Mouse (Mus musculus): ENCODE results near the gene Dync1i2. TPM values are rescaled to one million over a fixed set of nuclear protein-coding genes. Genes with fewer than 3 reads are reported as not detected.

The Dync1i2 gene
- 175 and 190 TPM in 2 replicates for polyA plus RNA-seq (2015; fragmentation: Nextera tagmentation; extraction: Ambion mirVana)

DNA sequence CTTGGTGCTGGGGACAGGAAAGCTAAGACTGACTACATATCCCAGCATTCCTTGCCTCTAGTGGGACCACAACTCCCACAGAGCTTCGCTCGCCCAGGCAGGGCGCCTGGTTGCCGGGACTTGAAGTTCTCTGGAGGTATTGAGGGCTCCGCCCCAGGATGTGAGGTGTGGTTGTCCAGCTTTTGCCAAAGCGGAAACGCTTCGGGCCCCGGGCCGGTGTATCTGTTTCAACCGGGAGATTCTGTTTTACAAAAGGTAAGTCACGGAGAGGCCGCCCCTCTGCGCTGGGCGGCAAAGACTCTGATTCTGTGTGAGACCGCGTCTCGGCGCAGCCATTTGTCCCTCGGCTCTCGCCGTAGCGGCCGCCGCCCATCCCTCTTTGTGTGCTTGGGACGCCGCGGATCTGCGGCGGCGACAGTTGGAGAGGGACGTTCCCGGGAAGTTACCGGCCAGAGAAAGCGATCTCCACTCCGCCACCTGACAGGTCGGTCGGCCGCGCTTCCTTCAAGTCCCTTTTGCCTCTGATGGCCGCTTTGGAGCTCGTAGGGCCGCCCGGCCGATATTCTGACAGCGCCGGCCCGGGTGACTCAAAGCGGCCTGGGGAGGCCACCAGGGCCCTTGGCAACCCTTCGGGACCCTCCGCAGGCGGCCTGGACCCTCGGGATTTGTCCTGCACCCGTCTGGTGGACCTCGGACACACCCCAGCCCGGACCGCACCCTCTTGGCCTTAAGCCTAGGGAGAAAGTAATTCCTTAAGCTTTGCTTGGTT lies at the start of gene Dync1i2:
Gene Dync1i2, plus strand, starts transcription at position 116 of the 769 bp plus-strand sequence.
- peak within 1 kb of the TSS; percentile 88 for H3K27ac ChIP-seq (replicated peaks)
- no peaks in the 10 kb centered on the region for H3K27me3 ChIP-seq
- peak; percentile 100 for ATAC-seq (replicated peaks)
- no peaks in the 10 kb centered on the region for H3K9me3 ChIP-seq
- H3K4me2 ChIP-seq (replicated peaks): peak within 1 kb of the TSS; percentile 54
- peaks cover 8% of the 10 kb centered on the region for H3K36me3 ChIP-seq
- peak within 1 kb of the TSS; percentile 84 for H3K9ac ChIP-seq (replicated peaks)
- peaks cover 21% of the 10 kb centered on the region for H3K4me1 ChIP-seq
- H3K4me3 ChIP-seq: peak within 1 kb of the TSS; percentile 62
- WGBS: under 1% methylated on average over 57 of the region's 57 CpGs

DNA sequence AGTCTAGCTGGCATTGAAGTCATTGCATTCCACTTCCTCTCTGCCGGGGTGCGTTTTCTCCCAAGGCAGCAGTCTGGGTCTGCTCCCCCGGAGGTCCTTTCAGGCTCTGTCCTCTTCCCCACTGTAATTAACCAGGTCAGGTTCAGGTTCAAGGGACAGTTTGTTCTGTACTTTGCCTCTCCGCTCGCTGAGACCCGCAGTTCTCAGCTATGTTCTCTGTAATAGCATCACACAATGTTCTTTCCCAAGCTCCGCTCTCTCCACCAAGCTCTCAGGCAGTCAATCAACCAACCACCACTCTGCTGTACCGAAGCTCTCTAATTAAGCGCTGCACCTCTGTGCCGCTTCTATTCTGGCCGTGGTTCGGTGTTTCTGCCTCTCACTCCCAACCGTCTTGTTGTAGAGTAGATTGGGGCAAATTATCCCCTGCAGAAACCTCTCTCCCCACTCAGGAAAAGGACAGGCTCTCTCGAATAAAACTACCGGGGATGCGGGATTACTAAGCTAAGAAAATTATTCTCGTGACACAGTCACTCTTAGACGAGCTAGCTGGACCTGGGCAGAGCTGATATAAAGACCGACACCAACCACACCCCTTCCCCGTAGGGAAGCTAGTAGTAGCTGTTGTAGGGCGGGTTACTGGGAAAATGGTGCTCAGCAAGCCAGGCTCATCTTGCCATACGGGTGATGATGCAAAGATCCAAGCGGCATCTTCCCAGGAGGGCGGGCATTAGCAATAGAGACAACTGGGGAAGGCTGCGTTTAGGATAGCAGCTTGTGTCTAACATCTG lies 48.5 kb upstream of the Dync1i2 start:
- Histone ChIP-seq H3K27me3 (no peaks in the 10 kb centered on the region), H3K9me3 (no peaks in the 10 kb centered on the region), H3K4me1 (peaks cover 22% of the 10 kb centered on the region), H3K9ac (replicated peaks) (no peak overlapping the region), H3K27ac (replicated peaks) (no peak overlapping the region), H3K4me2 (replicated peaks) (no peak overlapping the region), H3K36me3 (no peaks in the 10 kb centered on the region), H3K4me3 (no peak overlapping the region)
- ATAC-seq (replicated peaks): no peak
- 76% methylated on average over 25 of the region's 25 CpGs for WGBS

DNA sequence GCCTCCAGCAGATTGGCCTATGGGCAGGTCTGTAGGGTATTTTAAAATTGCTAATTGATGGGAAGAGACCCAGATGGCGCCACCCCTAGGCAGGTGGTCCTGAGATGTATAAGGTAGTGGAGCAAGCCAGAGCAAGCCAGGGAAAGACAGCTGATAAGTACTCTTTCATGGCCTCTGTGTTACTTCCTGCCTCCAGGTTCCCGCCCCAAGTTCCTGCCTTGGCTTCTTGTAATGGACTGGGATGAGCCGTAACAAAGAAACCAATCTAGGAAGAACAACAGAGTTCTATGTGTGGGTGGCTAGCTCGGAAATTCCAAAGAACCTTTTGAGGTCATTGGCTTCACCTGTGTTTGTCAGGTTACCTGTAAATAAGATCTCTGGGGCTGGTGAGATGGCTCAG lies 44.3 kb upstream of the Dync1i2 start:
- Histone ChIP-seq H3K36me3 (no peaks in the 10 kb centered on the region), H3K27me3 (no peaks in the 10 kb centered on the region), H3K9ac (replicated peaks) (no peak overlapping the region), H3K4me1 (peaks cover 15% of the 10 kb centered on the region; the same call in 1 of the 2 replicates), H3K27ac (replicated peaks) (no peak overlapping the region), H3K4me3 (no peak overlapping the region), H3K4me2 (replicated peaks) (no peak overlapping the region), H3K9me3 (no peaks in the 10 kb centered on the region)
- 85% methylated on average over 4 of the region's 4 CpGs for WGBS
- no peak for ATAC-seq (replicated peaks)

DNA sequence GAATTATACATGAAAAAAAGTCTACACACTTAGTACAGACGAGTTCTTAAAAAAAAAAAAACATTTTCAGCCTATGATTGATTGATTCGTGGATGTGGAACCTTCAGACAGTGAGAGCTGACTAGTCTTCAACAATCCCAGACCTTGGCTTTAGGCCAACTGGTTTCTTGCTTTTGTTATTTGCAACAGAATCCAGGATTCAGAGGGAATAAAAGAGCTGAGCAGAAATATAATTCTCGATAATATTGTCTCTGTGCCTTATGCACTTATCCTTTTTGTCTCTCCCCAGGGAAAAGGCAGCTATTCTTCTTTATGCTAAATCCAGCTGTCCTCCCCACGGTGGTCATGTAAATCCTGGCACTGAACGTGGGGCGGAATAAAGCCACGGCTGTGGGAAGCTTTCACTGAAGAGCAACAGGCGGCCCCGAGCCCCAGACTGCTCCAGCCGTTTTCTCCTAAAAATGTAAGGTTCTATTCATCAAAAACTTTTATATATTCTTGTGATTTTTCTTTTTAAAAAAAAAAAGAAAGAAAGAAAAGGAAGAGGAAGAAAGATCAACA lies 43.0 kb upstream of the Dync1i2 start:
- ATAC-seq (replicated peaks): no peak
- Histone ChIP-seq H3K4me1 (peaks cover 8% of the 10 kb centered on the region; the same call in 1 of the 2 replicates), H3K9me3 (no peaks in the 10 kb centered on the region), H3K4me3 (no peak overlapping the region), H3K36me3 (no peaks in the 10 kb centered on the region), H3K4me2 (replicated peaks) (no peak overlapping the region), H3K27ac (replicated peaks) (peak overlapping the region; percentile 29; the same call in 1 of the 2 replicates), H3K9ac (replicated peaks) (no peak overlapping the region), H3K27me3 (no peaks in the 10 kb centered on the region)
- WGBS: 13% methylated on average over 10 of the region's 10 CpGs

DNA sequence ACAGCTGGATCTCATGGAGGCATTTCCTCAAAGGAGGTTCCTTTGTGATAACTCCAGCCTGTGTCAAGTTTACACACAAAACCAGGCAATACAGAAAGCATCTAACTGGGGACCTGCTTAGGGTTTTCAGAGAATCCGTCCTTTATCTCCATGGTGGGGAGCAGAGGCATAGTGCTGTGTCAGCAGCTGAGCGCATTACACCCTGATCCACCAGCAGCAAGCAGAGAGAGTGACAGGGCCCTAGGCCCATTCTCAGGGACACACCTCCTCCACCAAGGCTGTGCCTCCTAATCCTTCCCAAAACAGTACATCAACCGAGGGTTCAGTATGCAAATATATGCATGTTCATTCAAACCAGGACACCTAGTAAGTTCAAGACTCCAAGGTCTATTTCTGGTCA lies 38.5 kb upstream of the Dync1i2 start:
- no peak overlapping the region for H3K9ac ChIP-seq (replicated peaks)
- WGBS: 53% methylated on average over 3 of the region's 3 CpGs
- ATAC-seq (replicated peaks): no peak
- no peak overlapping the region for H3K27ac ChIP-seq (replicated peaks)
- H3K4me1 ChIP-seq: peaks cover 10% of the 10 kb centered on the region; the same call in 1 of the 2 replicates
- no peak overlapping the region for H3K4me2 ChIP-seq (replicated peaks)
- H3K36me3 ChIP-seq: no peaks in the 10 kb centered on the region
- H3K4me3 ChIP-seq: no peak overlapping the region
- no peaks in the 10 kb centered on the region for H3K27me3 ChIP-seq
- no peaks in the 10 kb centered on the region for H3K9me3 ChIP-seq

DNA sequence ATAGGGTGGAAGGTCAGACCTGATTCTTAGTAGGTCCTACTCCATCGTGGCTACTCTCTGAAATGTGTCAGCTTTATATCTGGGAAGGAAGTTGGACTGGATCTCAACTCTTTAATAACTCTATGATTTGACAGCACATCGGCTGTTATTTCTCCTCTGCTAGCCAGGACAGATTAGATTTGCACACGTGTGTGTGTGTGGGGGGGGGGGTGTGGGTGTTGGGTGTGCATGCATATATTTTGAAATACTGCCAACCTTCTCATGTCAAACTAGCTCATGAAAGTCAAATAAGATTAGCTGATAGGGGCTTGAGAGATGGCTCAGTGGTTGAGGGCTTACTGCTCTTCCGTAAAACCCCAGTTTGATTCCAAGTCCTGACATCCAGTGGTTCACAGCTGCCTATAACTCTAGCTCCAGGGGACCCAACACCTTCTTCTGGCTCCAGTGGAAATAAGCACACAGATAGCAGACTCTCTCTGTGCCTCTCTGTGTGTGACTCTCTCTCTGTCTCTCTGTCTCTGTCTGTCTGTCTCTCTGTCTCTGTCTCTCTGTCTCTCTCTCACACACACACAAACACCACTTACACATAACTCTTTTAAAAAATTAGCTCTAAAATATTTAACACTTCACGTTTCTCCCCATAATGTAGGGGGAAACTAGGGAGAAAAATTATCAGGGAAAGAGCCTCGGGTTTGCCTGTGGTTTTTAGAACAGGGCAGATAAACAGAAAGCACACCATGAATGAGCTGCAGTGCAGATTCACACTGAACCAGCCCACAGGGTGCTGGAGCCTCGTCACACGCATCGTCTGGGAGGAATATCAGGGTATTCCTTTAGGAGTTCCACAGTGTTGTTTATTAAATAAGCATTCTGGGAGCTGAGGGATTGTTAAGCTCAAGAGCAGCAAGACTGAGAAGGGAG lies 34.9 kb upstream of the Dync1i2 start:
- WGBS: 60% methylated on average over 9 of the region's 9 CpGs
- H3K4me3 ChIP-seq: no peak overlapping the region
- ATAC-seq (replicated peaks): no peak
- no peak overlapping the region for H3K9ac ChIP-seq (replicated peaks)
- no peaks in the 10 kb centered on the region for H3K9me3 ChIP-seq
- H3K36me3 ChIP-seq: no peaks in the 10 kb centered on the region
- no peaks in the 10 kb centered on the region for H3K27me3 ChIP-seq
- H3K4me2 ChIP-seq (replicated peaks): no peak overlapping the region
- peaks cover 3% of the 10 kb centered on the region; the same call in 1 of the 2 replicates for H3K4me1 ChIP-seq
- H3K27ac ChIP-seq (replicated peaks): no peak overlapping the region; the same call in 1 of the 2 replicates

DNA sequence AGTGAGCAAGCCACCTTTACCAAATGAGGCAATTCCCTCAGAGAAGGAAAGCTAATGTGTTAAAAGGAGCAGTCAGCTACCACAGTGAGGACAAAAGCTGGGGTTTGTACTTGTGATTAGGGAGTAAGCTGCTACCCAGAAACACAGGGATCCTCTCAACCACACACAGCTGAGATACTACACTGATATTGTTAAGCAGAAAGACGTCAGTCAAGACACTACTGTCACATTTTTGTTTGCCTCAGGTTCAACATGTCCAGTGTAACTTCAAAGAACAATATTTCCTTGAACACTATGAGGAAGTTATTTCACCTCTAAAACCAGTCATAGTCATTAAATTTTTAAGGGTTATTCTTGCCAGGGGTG lies 34.3 kb upstream of the Dync1i2 start:
- Histone ChIP-seq H3K27ac (replicated peaks) (no peak overlapping the region; the same call in 1 of the 2 replicates), H3K36me3 (no peaks in the 10 kb centered on the region), H3K9me3 (no peaks in the 10 kb centered on the region), H3K27me3 (no peaks in the 10 kb centered on the region), H3K4me2 (replicated peaks) (no peak overlapping the region), H3K4me1 (peaks cover 3% of the 10 kb centered on the region; the same call in 1 of the 2 replicates), H3K9ac (replicated peaks) (no peak overlapping the region), H3K4me3 (no peak overlapping the region)
- 81% methylated on average over 1 of the region's 1 CpGs for WGBS
- no peak for ATAC-seq (replicated peaks)

DNA sequence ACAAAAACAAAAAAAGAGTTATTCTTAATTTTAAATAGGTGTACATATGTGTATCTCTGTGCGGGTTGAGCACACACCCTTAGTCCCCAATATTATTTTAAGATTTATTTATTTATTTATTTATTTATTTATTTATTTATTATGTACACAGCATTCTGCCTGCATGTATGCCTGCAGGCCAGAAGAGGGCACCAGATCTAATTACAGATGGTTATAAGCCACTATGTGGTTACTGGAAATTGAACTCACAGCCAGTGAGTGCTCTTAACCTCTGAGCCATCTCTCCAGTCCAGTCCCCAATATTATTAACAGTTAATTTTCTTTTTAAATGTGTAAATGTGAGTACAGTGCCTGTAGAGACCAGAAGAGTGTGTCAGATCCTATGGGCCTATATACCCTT lies 33.7 kb upstream of the Dync1i2 start:
- Histone ChIP-seq H3K36me3 (no peaks in the 10 kb centered on the region), H3K9ac (replicated peaks) (no peak overlapping the region), H3K4me2 (replicated peaks) (no peak overlapping the region), H3K27ac (replicated peaks) (no peak overlapping the region), H3K9me3 (no peaks in the 10 kb centered on the region), H3K27me3 (no peaks in the 10 kb centered on the region), H3K4me3 (no peak overlapping the region), H3K4me1 (peaks cover 3% of the 10 kb centered on the region; the same call in 1 of the 2 replicates)
- 90% methylated on average over 1 of the region's 1 CpGs for WGBS
- ATAC-seq (replicated peaks): no peak

DNA sequence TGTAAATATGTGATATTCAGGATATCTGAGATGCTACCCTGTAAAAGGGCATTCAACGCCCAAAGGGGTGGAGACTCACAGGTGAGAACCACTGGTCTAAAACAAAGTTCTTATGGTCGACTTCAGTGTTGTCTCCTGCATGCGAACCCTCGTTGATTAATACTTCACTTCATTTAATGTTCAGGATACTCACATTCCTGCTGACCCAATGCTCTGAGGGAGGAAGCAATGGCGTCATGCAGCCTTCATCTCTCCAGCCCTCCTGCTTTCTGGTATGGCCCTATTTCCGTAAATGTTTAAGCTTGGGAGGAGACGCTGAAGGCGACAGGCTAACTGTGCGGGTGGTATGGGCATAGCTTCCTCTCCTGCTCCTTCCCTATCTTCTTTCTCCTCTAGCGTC lies 31.8 kb upstream of the Dync1i2 start:
- Histone ChIP-seq H3K4me3 (no peak overlapping the region), H3K9me3 (no peaks in the 10 kb centered on the region), H3K27me3 (no peaks in the 10 kb centered on the region), H3K9ac (replicated peaks) (no peak overlapping the region), H3K27ac (replicated peaks) (no peak overlapping the region), H3K4me2 (replicated peaks) (no peak overlapping the region), H3K36me3 (no peaks in the 10 kb centered on the region), H3K4me1 (peaks cover 3% of the 10 kb centered on the region; the same call in 1 of the 2 replicates)
- WGBS: 93% methylated on average over 10 of the region's 10 CpGs
- ATAC-seq (replicated peaks): no peak

DNA sequence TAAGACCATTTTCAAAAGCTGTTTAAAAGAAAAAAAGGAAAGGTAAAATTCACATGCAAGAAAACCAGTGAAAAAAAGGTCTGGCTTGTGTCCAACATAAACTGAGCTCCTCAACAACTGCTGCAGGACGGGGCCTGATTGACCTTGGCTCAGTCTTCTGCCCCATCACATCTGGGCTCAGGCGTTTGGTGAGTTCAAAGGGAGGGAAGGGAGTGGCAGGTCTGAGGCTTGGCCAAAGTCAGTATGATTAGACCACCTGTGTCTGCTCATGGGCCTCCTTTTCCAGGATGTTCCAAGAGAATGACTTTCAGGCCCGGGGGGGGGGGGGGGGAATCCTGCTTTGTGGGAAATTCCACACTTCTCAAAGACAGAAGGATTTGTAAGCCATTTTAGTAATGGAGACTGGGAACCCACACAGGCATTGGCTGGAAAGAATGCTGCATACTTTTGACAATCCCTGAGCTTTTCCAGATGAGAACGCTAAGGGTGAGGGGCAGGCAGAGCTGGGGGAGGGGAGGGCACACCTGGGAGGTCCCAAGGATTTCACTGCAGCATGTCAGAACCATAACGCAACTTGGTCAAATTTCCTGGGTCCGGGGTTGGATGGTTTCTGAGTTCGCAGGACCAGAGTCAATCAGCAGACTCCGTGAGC lies 30.8 kb upstream of the Dync1i2 start:
- Histone ChIP-seq H3K27me3 (no peaks in the 10 kb centered on the region), H3K4me2 (replicated peaks) (no peak overlapping the region), H3K36me3 (no peaks in the 10 kb centered on the region), H3K9ac (replicated peaks) (no peak overlapping the region), H3K27ac (replicated peaks) (no peak overlapping the region), H3K4me1 (peaks cover 3% of the 10 kb centered on the region; the same call in 1 of the 2 replicates), H3K9me3 (no peaks in the 10 kb centered on the region), H3K4me3 (no peak overlapping the region)
- ATAC-seq (replicated peaks): no peak
- 64% methylated on average over 8 of the region's 8 CpGs for WGBS

DNA sequence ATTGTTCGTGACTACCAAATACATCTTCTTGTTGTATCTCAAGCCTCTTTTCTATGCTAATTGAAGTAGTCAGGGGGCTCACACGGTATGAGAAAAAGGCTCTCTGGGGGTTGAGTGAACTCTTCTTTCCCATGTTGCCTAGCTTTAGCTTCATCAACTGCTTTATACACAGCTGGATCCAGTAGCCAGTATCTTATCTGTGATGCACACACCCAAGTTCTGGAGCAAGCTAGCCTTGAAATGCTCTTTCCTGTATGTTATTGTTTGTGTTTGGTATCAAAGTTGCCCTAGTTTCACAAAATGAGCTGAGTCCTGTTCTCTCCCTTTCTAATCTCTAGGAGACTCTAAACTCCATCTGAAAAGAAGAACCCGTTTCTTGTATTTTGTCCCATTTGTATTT lies 23.6 kb upstream of the Dync1i2 start:
- Histone ChIP-seq H3K9me3 (no peaks in the 10 kb centered on the region), H3K4me1 (peaks cover 24% of the 10 kb centered on the region), H3K4me2 (replicated peaks) (no peak overlapping the region), H3K9ac (replicated peaks) (no peak overlapping the region), H3K27me3 (no peaks in the 10 kb centered on the region), H3K27ac (replicated peaks) (no peak overlapping the region), H3K4me3 (no peak overlapping the region), H3K36me3 (no peaks in the 10 kb centered on the region)
- 73% methylated on average over 3 of the region's 3 CpGs for WGBS
- no peak for ATAC-seq (replicated peaks)
